Mouse (Mus musculus) kidney, postnatal 36 days (tissue): ENCODE results near the gene Samd9l.
"Not testable (repeated sequence)": the region's sequence is repeated elsewhere in the genome, so short reads cannot be mapped to it uniquely, and the experiment has no call there.

Experiments used
- DNase-seq, 2 experiments: peaks; one replicate each; pipeline ENCODE4 v3.0.0; 2021 to 2022; ENCODE audit warnings: mixed read lengths in 2 of 2

Gene Samd9l

DNA sequence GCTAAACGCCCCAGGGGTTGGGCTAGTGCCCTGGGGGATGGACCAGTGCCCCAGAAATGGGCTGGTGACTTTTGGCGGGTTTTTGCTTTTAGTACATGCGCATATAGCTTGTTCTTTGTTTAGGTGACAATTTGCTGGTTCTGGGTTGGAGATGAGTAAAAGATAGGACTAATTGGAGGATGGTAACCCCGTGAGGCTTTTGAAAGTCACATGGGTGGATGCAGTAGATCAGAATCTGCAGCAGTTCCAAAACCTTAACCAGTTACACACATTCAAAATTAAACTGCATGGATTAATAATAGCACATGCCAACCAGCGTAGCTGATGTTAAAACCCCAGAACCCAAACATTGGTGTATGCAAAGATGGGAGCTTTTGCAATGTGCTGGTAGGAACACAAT lies 57.9 kb downstream of the Samd9l start:
- DNase-seq, result no peak

DNA sequence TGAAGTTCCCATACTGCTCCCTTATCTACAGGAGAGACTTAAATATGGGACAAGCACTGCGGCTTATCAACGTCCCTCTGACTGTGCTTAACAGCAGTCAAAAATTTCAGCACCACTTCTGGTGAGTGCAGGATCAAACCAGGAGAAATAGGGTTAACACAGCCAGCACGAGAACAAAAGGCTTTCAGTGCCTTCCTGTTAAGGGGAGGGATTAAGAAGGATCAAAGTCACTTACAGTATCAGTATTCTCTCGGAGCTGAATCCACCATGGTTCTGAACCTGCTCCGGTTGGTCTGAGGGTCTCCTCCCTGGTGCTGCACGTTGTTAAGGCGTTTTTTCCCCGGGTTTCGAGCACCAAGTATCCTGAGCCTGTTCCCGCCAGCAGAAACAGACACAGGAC lies 58.4 kb downstream of the Samd9l start:
- not testable (repeated sequence) for DNase-seq

DNA sequence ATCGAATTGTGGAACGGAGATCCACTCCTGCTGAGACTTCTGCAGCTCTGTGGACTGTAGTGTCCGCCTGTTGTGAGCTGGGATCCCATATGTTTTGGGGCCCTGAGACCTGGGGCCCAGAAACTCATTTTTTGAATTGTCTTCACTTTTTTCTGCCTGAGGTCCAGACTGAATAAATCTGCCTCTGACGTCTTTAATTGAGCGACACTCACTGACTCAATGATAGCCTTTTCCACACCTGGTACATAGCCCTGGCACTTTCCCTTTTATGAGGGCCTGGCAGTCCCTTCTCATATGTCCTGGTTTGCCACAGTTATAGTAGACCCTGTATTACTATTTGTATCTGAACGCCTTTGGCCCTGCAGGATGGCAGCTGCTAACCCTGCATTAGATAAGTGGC lies 60.2 kb downstream of the Samd9l start:
- not testable (repeated sequence) for DNase-seq
